Mouse (Mus musculus): ENCODE results near the gene Rffl.

Gene Rffl

GRCm38 (mm10) chr11:82870173-82871030 lies 608 bp downstream of the Rffl start:
- peak; percentile 70 to 81 for DNase-seq

- DNase-seq, result no peak
Observed at GRCm38 (mm10) chr11:82869506-82870172, 1.4 kb downstream of the Rffl start.

- no peak for DNase-seq
Observed at GRCm38 (mm10) chr11:82867956-82868355, 3.1 kb downstream of the Rffl start.

GRCm38 (mm10) chr11:82866850-82867564 lies 4.0 kb downstream of the Rffl start:
- DNase-seq, result no peak

- DNase-seq, result no peak
Observed at GRCm38 (mm10) chr11:82865957-82866356, 5.1 kb downstream of the Rffl start.

GRCm38 (mm10) chr11:82863488-82863931 lies 7.5 kb downstream of the Rffl start:
- no peak for DNase-seq

GRCm38 (mm10) chr11:82863059-82863458 lies 8.0 kb downstream of the Rffl start:
- DNase-seq, result no peak

- DNase-seq, result no peak
Observed at GRCm38 (mm10) chr11:82862638-82863037, 8.4 kb downstream of the Rffl start.

GRCm38 (mm10) chr11:82861558-82861957 lies 9.5 kb downstream of the Rffl start:
- DNase-seq, result no peak

GRCm38 (mm10) chr11:82860759-82861158 lies 10.3 kb downstream of the Rffl start:
- no peak for DNase-seq

GRCm38 (mm10) chr11:82857307-82857848 lies 13.6 kb downstream of the Rffl start:
- no peak for DNase-seq

GRCm38 (mm10) chr11:82856032-82856431 lies 15.0 kb downstream of the Rffl start:
- DNase-seq, result no peak

GRCm38 (mm10) chr11:82855327-82855973 lies 15.6 kb downstream of the Rffl start:
- DNase-seq, result no peak

GRCm38 (mm10) chr11:82854111-82854510 lies 16.9 kb downstream of the Rffl start:
- no peak for DNase-seq

GRCm38 (mm10) chr11:82852958-82853357 lies 18.1 kb downstream of the Rffl start:
- DNase-seq, result no peak

- DNase-seq, result no peak
Observed at GRCm38 (mm10) chr11:82852540-82852939, 18.5 kb downstream of the Rffl start.

GRCm38 (mm10) chr11:82852115-82852514 lies 18.9 kb downstream of the Rffl start:
- DNase-seq, result no peak

- no peak for DNase-seq
Observed at GRCm38 (mm10) chr11:82850259-82850658, 20.8 kb downstream of the Rffl start.

- no peak for DNase-seq
Observed at GRCm38 (mm10) chr11:82847571-82848000, 23.4 kb downstream of the Rffl start.

- DNase-seq, result no peak
Observed at GRCm38 (mm10) chr11:82846938-82847337, 24.1 kb downstream of the Rffl start.

- no peak for DNase-seq
Observed at GRCm38 (mm10) chr11:82846079-82846436, 25.0 kb downstream of the Rffl start.

- peak; percentile 74 to 78 for DNase-seq
Observed at GRCm38 (mm10) chr11:82845415-82846078, 25.5 kb downstream of the Rffl start.
